Mouse (Mus musculus) kidney, adult 2 months (tissue): ENCODE results near the gene Taar4.

Experiments
- CTCF ChIP-seq: fragments of 200-500 bp; conservative IDR thresholded peaks from 2 replicates; pipeline ENCODE4 v1.5.1; 2011; ENCODE audit warnings: low read depth, mild to moderate bottlenecking, control low read depth, low read length, moderate library complexity, mixed read lengths; ENCODE audit not compliant: insufficient read depth, insufficient read length
- POLR2A ChIP-seq: fragments of 200-500 bp; IDR thresholded peaks from one replicate; pipeline ENCODE4 v1.6.1; 2011; ENCODE audit warnings: low read depth, low read length, control low read depth

DNA sequence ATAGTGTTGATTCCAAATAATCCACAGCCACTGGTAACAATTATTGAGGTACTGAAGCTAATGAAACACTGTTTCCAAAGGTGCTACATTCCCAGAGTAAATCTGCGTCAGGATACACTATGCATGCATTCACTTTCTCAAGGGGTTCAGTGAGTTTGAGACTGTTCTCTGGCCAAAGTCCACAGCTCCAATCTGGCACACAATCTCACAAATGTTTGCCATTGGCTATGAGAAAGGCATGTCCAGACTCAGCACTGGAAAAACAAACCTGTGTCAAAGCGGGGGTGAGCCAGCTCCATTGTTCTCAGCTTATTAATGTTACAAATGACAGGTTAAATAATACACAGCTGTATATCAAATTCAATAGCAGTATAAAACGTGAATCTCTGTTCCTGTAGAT is 1.2 kb upstream of the Taar4 start:
- TF ChIP-seq CTCF (no peak), POLR2A (no peak)
